Mouse (Mus musculus): ENCODE measurements around the gene Phactr2.

DNA sequence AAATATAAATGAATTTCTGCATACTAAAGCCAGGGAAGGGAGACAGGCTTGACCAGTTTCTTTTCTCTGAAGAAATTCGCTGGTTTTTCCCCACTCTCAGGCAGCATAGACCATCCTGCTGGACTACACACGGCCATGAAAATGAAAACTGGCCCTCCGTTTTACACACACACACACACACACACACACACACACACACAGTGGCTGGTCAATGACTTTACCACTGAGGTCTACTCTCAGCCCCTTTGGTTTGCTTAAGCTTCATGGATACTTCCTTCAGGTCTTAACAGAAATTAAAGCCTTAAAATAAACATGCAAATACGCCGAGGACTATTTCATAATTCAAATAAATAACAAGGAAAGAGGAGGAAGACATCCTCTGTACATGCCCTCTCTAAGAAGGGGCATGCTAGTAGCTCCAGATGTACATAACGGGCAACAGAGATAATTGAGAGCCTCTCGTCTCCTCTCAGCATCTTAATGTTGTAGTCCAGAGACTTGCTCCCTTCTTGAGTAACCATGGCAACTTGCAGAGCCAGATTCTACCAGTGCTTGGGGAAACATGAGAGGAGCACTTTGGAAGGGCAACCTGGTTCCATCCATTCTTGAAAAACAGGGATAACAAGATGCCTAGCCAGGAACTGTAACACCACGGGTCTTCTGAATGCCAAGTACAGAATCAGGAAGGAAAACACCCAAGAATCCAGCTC lies 184.8 kb downstream of the Phactr2 start:
- TF ChIP-seq POLR2A (IDR thresholded peaks at IDR 0.05; ENCODE audit: borderline replicate concordance, extremely low read depth, low read depth, low read length): no peak
- TF ChIP-seq CTCF (IDR thresholded peaks at IDR 0.05; ENCODE audit: insufficient read depth, low read length): no peak
